Mouse (Mus musculus) ovary, postnatal 36 days (tissue): Measurements from ENCODE around the gene Gm21885.
A peak's percentile ranks its signal among the peaks of the same experiment; 100 is the strongest.

Experiments
- DNase-seq: peaks from one replicate; pipeline ENCODE4 v3.0.0; 2022; ENCODE audit warnings: low spot score, mixed read lengths

The Gm21885 gene

GRCm38 (mm10) chr11:94268761-94269160 is 12.9 kb upstream of the Gm21885 start:
- no peak for DNase-seq

GRCm38 (mm10) chr11:94269906-94270305 is 11.8 kb upstream of the Gm21885 start:
- no peak for DNase-seq

GRCm38 (mm10) chr11:94271015-94271414 is 10.7 kb upstream of the Gm21885 start:
- DNase-seq = no peak

- no peak for DNase-seq
Observed at GRCm38 (mm10) chr11:94272960-94273927, 8.4 kb upstream of the Gm21885 start.

GRCm38 (mm10) chr11:94274206-94274867 is 7.3 kb upstream of the Gm21885 start:
- peak; percentile 22 for DNase-seq

- DNase-seq = no peak
Observed at GRCm38 (mm10) chr11:94275226-94275625, 6.4 kb upstream of the Gm21885 start.

- DNase-seq = no peak
Observed at GRCm38 (mm10) chr11:94275686-94276085, 6.0 kb upstream of the Gm21885 start.

GRCm38 (mm10) chr11:94276869-94277337 is 4.8 kb upstream of the Gm21885 start:
- DNase-seq = peak; percentile 87

GRCm38 (mm10) chr11:94282291-94282690 is 618 bp downstream of the Gm21885 start:
- no peak for DNase-seq

- no peak for DNase-seq
Observed at GRCm38 (mm10) chr11:94283536-94284099, 1.9 kb downstream of the Gm21885 start.

GRCm38 (mm10) chr11:94285886-94286574 is 4.4 kb downstream of the Gm21885 start:
- no peak for DNase-seq

- no peak for DNase-seq
Observed at GRCm38 (mm10) chr11:94287105-94287504, 5.4 kb downstream of the Gm21885 start.

- DNase-seq = no peak
Observed at GRCm38 (mm10) chr11:94290062-94290740, 8.5 kb downstream of the Gm21885 start.

- no peak for DNase-seq
Observed at GRCm38 (mm10) chr11:94294996-94295845, 13.5 kb downstream of the Gm21885 start.

GRCm38 (mm10) chr11:94312733-94313132 is 31.1 kb downstream of the Gm21885 start:
- DNase-seq = no peak

- DNase-seq = no peak
Observed at GRCm38 (mm10) chr11:94314098-94314652, 32.5 kb downstream of the Gm21885 start.

- DNase-seq = no peak
Observed at GRCm38 (mm10) chr11:94315308-94315707, 33.6 kb downstream of the Gm21885 start.

GRCm38 (mm10) chr11:94316528-94316927 is 34.9 kb downstream of the Gm21885 start:
- DNase-seq = no peak

- DNase-seq = no peak
Observed at GRCm38 (mm10) chr11:94317014-94317413, 35.3 kb downstream of the Gm21885 start.

GRCm38 (mm10) chr11:94317515-94317914 is 35.8 kb downstream of the Gm21885 start:
- DNase-seq = no peak
